Mouse (Mus musculus) limb, embryonic 11.5 days (tissue): Measurements from ENCODE around the gene Dock10. TPM values are rescaled to one million over a fixed set of nuclear protein-coding genes. Genes with fewer than 3 reads are reported as not detected.

Source experiments
- ATAC-seq: fragments of 200-750 bp; cut with Nextera tagmentation; 2 replicates; pipeline ENCODE4 v1.8.0; 2017; ENCODE audit warnings: low read depth; ENCODE audit not compliant: insufficient number of reproducible peaks, low FRiP score, low TSS enrichment
- DNase-seq: peaks from one replicate; pipeline ENCODE4 v3.0.0-alpha.2; 2015; ENCODE audit warnings: low spot score
- H3K27ac ChIP-seq: fragments of 300-500 bp; sonication (generic); replicated peaks from 2 replicates; pipeline ENCODE4 v1.5.1; 2014; ENCODE audit warnings: low read depth, mild to moderate bottlenecking, low read length
- H3K27me3 ChIP-seq: fragments of 300-500 bp; sonication (generic); 2 replicates; pipeline ENCODE4 v1.6.1; 2014; ENCODE audit warnings: mild to moderate bottlenecking, low read length, mixed read lengths; ENCODE audit not compliant: control insufficient read depth, insufficient read depth
- H3K36me3 ChIP-seq: fragments of 300-500 bp; sonication (generic); 2 replicates; pipeline ENCODE4 v1.6.1; 2014; ENCODE audit warnings: mild to moderate bottlenecking, low read length, moderate library complexity, mixed read lengths; ENCODE audit not compliant: control insufficient read depth, insufficient read depth
- H3K4me1 ChIP-seq: fragments of 300-500 bp; sonication (generic); 2 replicates; pipeline ENCODE4 v1.6.1; 2014; ENCODE audit warnings: low read length, mixed read lengths; ENCODE audit not compliant: control insufficient read depth, insufficient read depth
- H3K4me2 ChIP-seq: fragments of 300-500 bp; sonication (generic); 2 replicates; pipeline ENCODE4 v1.6.1; 2014; ENCODE audit warnings: low read depth, mild to moderate bottlenecking, moderate library complexity; ENCODE audit not compliant: severe bottlenecking
- H3K4me3 ChIP-seq: fragments of 300-500 bp; sonication (generic); 2 replicates; pipeline ENCODE4 v1.5.1; 2014; ENCODE audit warnings: low read depth, low read length
- H3K9ac ChIP-seq: fragments of 300-500 bp; sonication (generic); 2 replicates; pipeline ENCODE4 v1.6.1; 2014; ENCODE audit warnings: mild to moderate bottlenecking, low read length
- H3K9me3 ChIP-seq: fragments of 300-500 bp; sonication (generic); 2 replicates; pipeline ENCODE4 v1.6.1; 2016; ENCODE audit warnings: low read length; ENCODE audit not compliant: control insufficient read depth
- WGBS: fragments of 180-500 bp; shearing (Covaris S2); extraction: QIAGEN DNeasy Blood & Tissue Kit; methylation state at CpG from one replicate; pipeline ENCODE4 v1.1.7; 2014; 5-methylcytosine and 5-hydroxymethylcytosine counted together
- polyA plus RNA-seq: library from polyadenylated mRNA; unstranded; fragments of >200 nt; fragmentation: Nextera tagmentation; extraction: Ambion mirVana; gene quantifications from 2 replicates; pipeline ENCODE4 v1.2.1, GENCODE M21; 2014

Gene Dock10
- polyA plus RNA-seq, 1 experiment from 2014 or later: 5.4 TPM

- H3K4me1 ChIP-seq: no peaks in the 10 kb centered on the region
- H3K9me3 ChIP-seq: no peaks in the 10 kb centered on the region
- H3K27me3 ChIP-seq: no peaks in the 10 kb centered on the region
- 92% methylated on average over 6 of the region's 6 CpGs for WGBS
- no peak overlapping the region for H3K4me3 ChIP-seq
- no peak overlapping the region for H3K9ac ChIP-seq
- DNase-seq (no peak), ATAC-seq (no peak)
- H3K4me2 ChIP-seq: no peak overlapping the region
- no peak overlapping the region for H3K27ac ChIP-seq
- no peaks in the 10 kb centered on the region for H3K36me3 ChIP-seq
Measured at GRCm38 (mm10) chr1:80719436-80719835, 38.9 kb downstream of the Dock10 start.

DNA sequence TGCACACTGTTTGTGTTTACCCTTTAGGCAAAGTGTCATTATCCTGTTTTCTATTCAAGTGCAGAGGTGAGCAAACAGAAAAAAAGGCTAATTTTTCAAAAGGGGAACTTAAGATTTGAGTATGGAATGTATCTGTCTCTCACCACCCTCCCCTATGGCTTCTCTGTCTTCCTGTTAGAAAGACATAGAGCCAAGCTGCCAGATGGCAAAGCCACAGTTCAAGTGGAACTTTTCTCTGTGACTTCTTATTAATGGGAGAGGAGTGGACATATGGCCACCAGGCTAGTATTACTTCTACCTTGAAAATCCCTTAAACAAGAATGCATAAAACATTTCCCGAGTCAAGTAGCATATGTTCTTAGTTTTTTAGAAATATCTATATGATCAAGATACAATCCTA lies 39.7 kb downstream of the Dock10 start:
- H3K36me3 ChIP-seq: no peaks in the 10 kb centered on the region
- 84% methylated on average over 1 of the region's 1 CpGs for WGBS
- no peak overlapping the region for H3K9ac ChIP-seq
- DNase-seq: no peak
- no peaks in the 10 kb centered on the region for H3K9me3 ChIP-seq
- no peak overlapping the region for H3K4me2 ChIP-seq
- H3K4me1 ChIP-seq: no peaks in the 10 kb centered on the region
- no peaks in the 10 kb centered on the region for H3K27me3 ChIP-seq
- H3K4me3 ChIP-seq: no peak overlapping the region
- no peak for ATAC-seq
- no peak overlapping the region for H3K27ac ChIP-seq

- no peak overlapping the region for H3K27ac ChIP-seq
- no peak overlapping the region for H3K4me2 ChIP-seq
- 81% methylated on average over 3 of the region's 3 CpGs for WGBS
- no peaks in the 10 kb centered on the region for H3K36me3 ChIP-seq
- no peaks in the 10 kb centered on the region for H3K4me1 ChIP-seq
- no peaks in the 10 kb centered on the region for H3K27me3 ChIP-seq
- H3K9me3 ChIP-seq: no peaks in the 10 kb centered on the region
- DNase-seq (no peak), ATAC-seq (no peak)
- H3K9ac ChIP-seq: no peak overlapping the region
- no peak overlapping the region for H3K4me3 ChIP-seq
Measured at GRCm38 (mm10) chr1:80715917-80716316, 42.4 kb downstream of the Dock10 start.

DNA sequence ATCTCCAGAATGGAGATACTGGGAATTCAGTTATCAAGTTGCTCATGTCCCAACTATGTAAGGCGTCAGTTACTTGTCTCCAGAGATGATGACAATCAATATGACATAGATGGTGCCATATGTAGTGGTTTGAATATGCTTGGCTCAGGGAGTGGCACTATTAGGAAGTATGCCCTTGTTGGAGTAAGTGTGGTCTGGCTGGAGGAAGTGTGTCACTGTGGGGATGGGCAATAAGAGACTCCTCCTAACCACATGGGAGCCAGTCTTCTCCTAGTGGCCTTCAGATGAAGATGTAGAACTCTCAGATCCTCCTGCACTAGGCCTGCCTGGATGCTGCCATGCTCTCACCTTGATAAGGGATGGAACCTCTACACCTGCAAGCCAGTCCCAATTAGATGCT lies 44.4 kb downstream of the Dock10 start:
- H3K4me2 ChIP-seq: no peak overlapping the region
- H3K27ac ChIP-seq: no peak overlapping the region
- H3K27me3 ChIP-seq: no peaks in the 10 kb centered on the region
- H3K4me1 ChIP-seq: no peaks in the 10 kb centered on the region
- no peaks in the 10 kb centered on the region for H3K9me3 ChIP-seq
- ATAC-seq (no peak), DNase-seq (no peak)
- no peak overlapping the region for H3K9ac ChIP-seq
- WGBS: 86% methylated on average over 1 of the region's 1 CpGs
- no peak overlapping the region for H3K4me3 ChIP-seq
- H3K36me3 ChIP-seq: no peaks in the 10 kb centered on the region

DNA sequence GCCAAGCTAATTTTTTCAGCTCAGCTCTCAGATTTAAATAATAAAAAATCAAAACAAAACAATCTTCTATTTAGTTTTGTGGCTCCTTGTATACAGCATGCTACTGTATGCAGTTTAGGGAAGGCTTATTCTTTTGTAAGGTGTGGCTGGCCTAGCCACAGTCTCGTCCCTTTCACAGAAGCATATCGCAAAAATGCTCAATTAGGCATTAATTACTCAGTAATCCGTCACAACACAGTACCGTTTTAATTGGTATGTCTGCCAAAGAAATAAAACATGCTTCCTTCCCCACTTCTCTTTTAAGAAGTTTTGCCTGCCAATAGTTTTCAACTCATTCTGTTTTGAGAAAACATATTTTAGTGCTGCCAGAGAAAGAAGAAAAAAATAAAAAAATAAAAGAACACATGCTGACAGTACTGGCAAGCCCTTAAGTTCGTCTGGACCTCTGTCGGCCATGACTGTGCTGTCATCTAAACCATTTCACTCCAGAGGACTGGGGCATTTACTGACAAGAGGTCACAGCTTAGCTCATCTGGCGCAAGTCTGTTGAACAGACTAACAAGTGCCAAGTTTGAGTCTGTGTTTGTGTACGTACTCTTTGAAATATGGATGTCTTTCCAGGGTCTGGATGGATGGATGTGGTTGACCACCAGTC lies 47.6 kb downstream of the Dock10 start:
- Histone ChIP-seq H3K9ac (no peak overlapping the region), H3K36me3 (no peaks in the 10 kb centered on the region), H3K9me3 (no peaks in the 10 kb centered on the region), H3K4me1 (no peaks in the 10 kb centered on the region), H3K4me3 (no peak overlapping the region), H3K4me2 (no peak overlapping the region), H3K27me3 (no peaks in the 10 kb centered on the region), H3K27ac (no peak overlapping the region)
- no peak for DNase-seq
- no peak for ATAC-seq
- 66% methylated on average over 8 of the region's 8 CpGs for WGBS

DNA sequence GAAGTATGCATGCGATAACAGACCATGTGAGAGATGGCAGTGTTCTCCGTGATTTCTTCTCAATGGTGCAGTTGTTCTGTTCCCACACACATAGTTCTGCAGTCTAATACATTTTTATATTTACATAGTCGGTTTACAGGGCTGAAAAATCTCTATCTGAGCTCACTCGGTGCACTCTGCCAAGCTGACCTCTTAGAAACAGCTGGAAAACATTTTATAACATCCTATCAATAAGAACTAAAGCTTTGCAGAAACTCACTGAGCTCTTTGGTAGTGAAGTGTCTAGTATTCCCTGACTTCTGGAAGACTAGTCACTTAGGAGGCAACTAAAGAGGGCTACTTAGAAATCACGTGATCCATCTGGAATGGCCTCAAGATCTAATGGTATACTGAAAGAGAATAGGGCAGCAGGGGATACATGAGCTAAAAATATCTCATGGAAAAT lies 48.2 kb downstream of the Dock10 start:
- H3K9me3 ChIP-seq: no peaks in the 10 kb centered on the region
- ATAC-seq: no peak
- no peak overlapping the region for H3K4me3 ChIP-seq
- no peak overlapping the region for H3K4me2 ChIP-seq
- no peaks in the 10 kb centered on the region for H3K36me3 ChIP-seq
- no peak overlapping the region for H3K9ac ChIP-seq
- H3K27me3 ChIP-seq: no peaks in the 10 kb centered on the region
- DNase-seq: no peak
- H3K4me1 ChIP-seq: no peaks in the 10 kb centered on the region
- WGBS: 81% methylated on average over 5 of the region's 5 CpGs
- H3K27ac ChIP-seq: no peak overlapping the region

DNA sequence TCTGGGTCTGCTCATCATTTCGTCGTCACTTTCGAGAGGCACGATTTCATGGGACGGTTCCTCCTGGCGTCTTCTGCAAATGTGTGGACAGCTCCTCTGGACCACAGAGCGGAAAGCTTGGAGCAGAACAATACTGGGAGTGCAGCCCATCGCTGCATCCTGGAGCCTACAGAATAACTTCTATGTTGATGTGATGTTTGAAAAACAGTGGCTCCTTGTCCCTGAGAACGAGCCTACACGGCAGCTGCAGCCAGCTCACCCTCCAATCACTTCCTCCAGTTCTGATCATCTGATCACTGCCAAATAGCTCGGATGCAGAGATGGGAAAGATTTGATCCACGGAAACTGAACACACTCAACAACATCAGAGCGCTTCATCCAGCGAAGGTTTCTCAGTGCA lies 49.0 kb downstream of the Dock10 start:
- no peaks in the 10 kb centered on the region for H3K27me3 ChIP-seq
- H3K4me1 ChIP-seq: no peaks in the 10 kb centered on the region
- H3K4me3 ChIP-seq: no peak overlapping the region
- DNase-seq (no peak), ATAC-seq (no peak)
- no peak overlapping the region for H3K27ac ChIP-seq
- no peak overlapping the region for H3K9ac ChIP-seq
- no peaks in the 10 kb centered on the region for H3K9me3 ChIP-seq
- 88% methylated on average over 14 of the region's 14 CpGs for WGBS
- H3K36me3 ChIP-seq: no peaks in the 10 kb centered on the region
- no peak overlapping the region for H3K4me2 ChIP-seq

GRCm38 (mm10) chr1:80703279-80703678 lies 55.0 kb downstream of the Dock10 start:
- no peak for DNase-seq
- Histone ChIP-seq H3K4me1 (no peaks in the 10 kb centered on the region), H3K9ac (no peak overlapping the region), H3K27me3 (no peaks in the 10 kb centered on the region), H3K4me2 (no peak overlapping the region), H3K4me3 (no peak overlapping the region), H3K36me3 (no peaks in the 10 kb centered on the region), H3K9me3 (no peaks in the 10 kb centered on the region), H3K27ac (no peak overlapping the region)
- no peak for ATAC-seq
- WGBS: 96% methylated on average over 1 of the region's 1 CpGs
